Mouse (Mus musculus) liver, embryonic 14.5 days (tissue): ENCODE results near the gene Sel1l3.

ENCODE experiments used
- CTCF ChIP-seq: IDR thresholded peaks from 2 replicates; pipeline ENCODE4 v1.5.1; 2016; ENCODE audit warnings: antibody characterized with exemption, low read depth, control low read depth
- EP300 ChIP-seq: IDR thresholded peaks from 2 replicates; pipeline ENCODE4 v1.6.1; 2016; ENCODE audit warnings: antibody characterized with exemption, low read depth

- TF ChIP-seq CTCF (no peak), EP300 (no peak)
Measured at GRCm38 (mm10) chr5:53179965-53180364, 33.8 kb downstream of the Sel1l3 start.
